In the genomic region with DNA sequence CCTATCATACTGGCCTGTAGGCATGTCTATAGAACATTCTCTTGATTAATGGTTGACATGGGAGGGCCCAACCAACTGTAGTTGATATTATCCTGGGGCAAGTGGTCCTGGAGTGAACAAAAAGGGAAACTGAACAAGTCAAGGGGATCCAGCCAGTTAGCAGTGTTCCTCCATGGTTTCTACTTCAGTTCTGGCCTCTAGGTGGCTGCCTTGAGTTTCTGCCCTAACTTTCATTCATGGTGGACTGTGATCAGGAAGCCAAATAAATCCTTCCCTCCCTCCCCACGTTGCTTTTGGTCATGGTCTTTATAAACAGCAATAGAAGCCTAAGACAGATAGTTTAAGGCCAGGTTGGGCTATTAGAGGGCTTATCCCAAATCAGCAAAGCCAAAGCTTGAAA, we compare ENCODE assay signal across 11 mouse cellular contexts. TPM values are rescaled to one million over a fixed set of nuclear protein-coding genes. Genes with fewer than 3 reads are reported as not detected.
DNase-seq lines count a peak whose midpoint lies in the region; ATAC-seq and TF ChIP-seq lines count a peak whose summit lies in the region.
"Had no signal": no experiment of that assay in that cellular context is flagged by ENCODE, and none has a peak within 500 bp of the region (broad histone marks: within the 10 kb centered on the region; RNA-seq: fewer than 3 reads in every experiment).

No protein-coding gene starts in this region.

- TF ChIP-seq POLR2A in heart, adult 2 months (IDR thresholded peaks at IDR 0.05; ENCODE audit: insufficient read depth, low read depth, low read length): no peak

- TF ChIP-seq CTCF in heart, adult 2 months (IDR thresholded peaks at IDR 0.05): peak; percentile 65
- peak; percentile 65 for TF ChIP-seq CTCF in lung, embryonic 14.5 days (IDR thresholded peaks at IDR 0.05; ENCODE audit: low read depth)

- H3K9ac ChIP-seq in heart, adult 2 months (ENCODE audit: low read depth, low read length): no peak overlapping the region
- no peak overlapping the region for H3K9ac ChIP-seq in heart, embryonic 12.5 days
- no peak overlapping the region for H3K9ac ChIP-seq in lung, embryonic 14.5 days
- H3K9ac ChIP-seq in midbrain, embryonic 13.5 days (replicated peaks): no peak overlapping the region

- intact Hi-C loops in heart, adult 2 months (cut with DNase I): loop anchor here (1.0 kb wide), 2 partner anchors 183 to 267 kb away; no protein-coding TSS in a partner anchor

- no peak for DNase-seq in heart, adult 2 months
- peak; percentile 44 for DNase-seq in 3T3-L1 (ENCODE audit: low read depth, low spot score)
- peak; percentile 54 for DNase-seq in ES-CJ7 (ENCODE audit: low read depth, low spot score)
- DNase-seq in lung, embryonic 14.5 days: peak; percentile 46
- no peak for DNase-seq in urinary bladder, postnatal 4 days (ENCODE audit: low spot score in 2 of 2)
- no peak for DNase-seq in right cerebral cortex, adult 18-20 months
- DNase-seq: cerebellum, postnatal 25 days; left cerebral cortex, postnatal 4 days had no signal

- no peaks in the 10 kb centered on the region for H3K9me3 ChIP-seq in heart, embryonic 12.5 days (replicated peaks)
- H3K9me3 ChIP-seq in lung, embryonic 14.5 days (ENCODE audit: low read depth, low read length): no peaks in the 10 kb centered on the region
- H3K9me3 ChIP-seq in midbrain, embryonic 13.5 days: no peaks in the 10 kb centered on the region

- no peak for ATAC-seq in heart, embryonic 12.5 days (ENCODE audit: insufficient number of reproducible peaks, low FRiP score)
- ATAC-seq in lung, embryonic 14.5 days (ENCODE audit: insufficient read depth): no peak
- ATAC-seq in midbrain, embryonic 13.5 days: no peak

- H3K36me3 ChIP-seq in heart, adult 2 months (ENCODE audit: control insufficient read depth, insufficient read depth, low read length): no peaks in the 10 kb centered on the region
- H3K36me3 ChIP-seq in heart, embryonic 12.5 days: no peaks in the 10 kb centered on the region
- no peaks in the 10 kb centered on the region for H3K36me3 ChIP-seq in lung, embryonic 14.5 days (ENCODE audit: insufficient read depth)
- no peaks in the 10 kb centered on the region for H3K36me3 ChIP-seq in midbrain, embryonic 13.5 days

- no peak overlapping the region for H3K4me2 ChIP-seq in heart, embryonic 12.5 days
- no peak overlapping the region for H3K4me2 ChIP-seq in lung, embryonic 14.5 days
- no peak overlapping the region for H3K4me2 ChIP-seq in midbrain, embryonic 13.5 days (replicated peaks)

- H3K4me3 ChIP-seq in heart, adult 2 months: no peak overlapping the region
- H3K4me3 ChIP-seq in heart, embryonic 12.5 days: no peak overlapping the region
- no peak overlapping the region for H3K4me3 ChIP-seq in lung, embryonic 14.5 days (ENCODE audit: low read depth, low read length)
- H3K4me3 ChIP-seq in midbrain, embryonic 13.5 days (replicated peaks): no peak overlapping the region

- no peaks in the 10 kb centered on the region; the same call in 1 of the 2 replicates for H3K27me3 ChIP-seq in heart, adult 2 months (ENCODE audit: control insufficient read depth, insufficient read depth, low read length)
- H3K27me3 ChIP-seq in heart, embryonic 12.5 days (replicated peaks): peaks cover 33% of the 10 kb centered on the region
- peaks cover 15% of the 10 kb centered on the region for H3K27me3 ChIP-seq in lung, embryonic 14.5 days (ENCODE audit: insufficient read depth, low read length)
- H3K27me3 ChIP-seq in midbrain, embryonic 13.5 days: peaks cover 26% of the 10 kb centered on the region

- H3K79me2 ChIP-seq in heart, adult 2 months (replicated peaks; ENCODE audit: control insufficient read depth, insufficient read depth, low read length): no peaks in the 10 kb centered on the region

- 8% methylated on average over 1 of the region's 1 CpGs for WGBS in heart, adult 2 months
- WGBS in heart, embryonic 12.5 days: 16% methylated on average over 1 of the region's 1 CpGs
- 5% methylated on average over 1 of the region's 1 CpGs for WGBS in lung, embryonic 14.5 days
- WGBS in midbrain, embryonic 13.5 days: 19% methylated on average over 1 of the region's 1 CpGs

- no peak overlapping the region for H3K27ac ChIP-seq in heart, adult 2 months
- no peak overlapping the region for H3K27ac ChIP-seq in heart, embryonic 12.5 days (ENCODE audit: poor library complexity, severe bottlenecking)
- H3K27ac ChIP-seq in lung, embryonic 14.5 days (ENCODE audit: low read depth): no peak overlapping the region
- H3K27ac ChIP-seq in midbrain, embryonic 13.5 days: no peak overlapping the region

- no peak for TF ChIP-seq EP300 in heart, adult 2 months (IDR thresholded peaks at IDR 0.05; ENCODE audit: insufficient read depth, low read depth, low read length)

- no peaks in the 10 kb centered on the region for H3K4me1 ChIP-seq in heart, adult 2 months (ENCODE audit: control insufficient read depth, insufficient read depth, low read length)
- peaks cover 12% of the 10 kb centered on the region for H3K4me1 ChIP-seq in heart, embryonic 12.5 days (replicated peaks)
- H3K4me1 ChIP-seq in lung, embryonic 14.5 days (ENCODE audit: insufficient read depth): no peaks in the 10 kb centered on the region; the same call in 1 of the 2 replicates
- peaks cover 17% of the 10 kb centered on the region for H3K4me1 ChIP-seq in midbrain, embryonic 13.5 days (replicated peaks)

RNA-seq across cellular contexts. Expression of a gene that starts 3.5 kb away (rescaled TPM):
- total RNA-seq in heart, adult 2 months (2021): under 1 TPM in 1 of 2 experiments, not detected in 1; 0.14 TPM
- 0.12 TPM in 1 of 2 replicates, not detected in the other for polyA plus RNA-seq in heart, adult 2 months (2012; rRNA removed)
- 1.0 and 1.1 TPM in 2 replicates for polyA plus RNA-seq in heart, embryonic 12.5 days (2016; fragmentation: Nextera tagmentation; extraction: Ambion mirVana)
- 1.7 TPM in 2 replicates for polyA plus RNA-seq in lung, embryonic 14.5 days (2014; fragmentation: Nextera tagmentation; extraction: Ambion mirVana)
- 0.16 and 0.28 TPM in 2 replicates for polyA plus RNA-seq in midbrain, embryonic 13.5 days (2015; fragmentation: Nextera tagmentation; extraction: Ambion mirVana)
- total RNA-seq: hematopoietic stem cell, adult 5-6 weeks had no signal

Comparison
In these comparisons a context has a peak if more than half of its experiments do, and no peak if none do; other contexts are left out.
1. DNase-seq: peak in 3T3-L1 (single experiment), ES-CJ7 (single experiment) and lung, embryonic 14.5 days (single experiment); none in heart, adult 2 months (0 of 2), urinary bladder, postnatal 4 days (0 of 2) and right cerebral cortex, adult 18-20 months (single experiment).